ENCODE assay signal across 18 mouse cellular contexts in genomic region chrX:12340561-12340960, GRCm38 (mm10).
A peak's percentile ranks its signal among the peaks of the same experiment; 100 is the strongest.
DNase-seq lines count a peak whose midpoint lies in the region.
"Had no signal": no experiment of that assay in that cellular context is flagged by ENCODE, and none has a peak within 500 bp of the region (broad histone marks: within the 10 kb centered on the region; RNA-seq: fewer than 3 reads in every experiment).

No protein-coding gene starts in this region.

- peak; percentile 10 to 16 for DNase-seq in heart, postnatal 10 days
- DNase-seq in heart, postnatal 4 days = no peak
- DNase-seq in right cerebral cortex, adult 18-20 months = peak; percentile 48
- no peak for DNase-seq in right cerebral cortex, postnatal 4 days
- peak; percentile 26 to 27 for DNase-seq in right cerebral cortex, adult 2 months (ENCODE audit: low spot score in 2 of 2)
- no peak for DNase-seq in kidney, postnatal 36 days
- DNase-seq in yolk sac, embryonic 10.5 days (ENCODE audit: low spot score) = no peak
- no peak for DNase-seq in layer of hippocampus, adult 8-10 months (ENCODE audit: low spot score in 2 of 2)
- DNase-seq: adrenal gland, postnatal 25 days; cerebellum, adult 11-12 months; cerebellum, postnatal 14 days; forebrain, postnatal 0 days; gastrocnemius, adult 2 months; kidney, adult 18-20 months; kidney, postnatal 14 days; layer of hippocampus, postnatal 36 days; lung, adult 18-20 months; lung, postnatal 10 days had no signal

- intact Hi-C loops in heart, postnatal 10 days (cut with DNase I) = no loop called here

Comparison
In these comparisons a context has a peak if more than half of its experiments do, and no peak if none do; other contexts are left out.
1. DNase-seq: peak in heart, postnatal 10 days (2 of 2), right cerebral cortex, adult 18-20 months (single experiment) and right cerebral cortex, adult 2 months (2 of 2); none in heart, postnatal 4 days (single experiment), right cerebral cortex, postnatal 4 days (single experiment), kidney, postnatal 36 days (0 of 2), yolk sac, embryonic 10.5 days (single experiment) and layer of hippocampus, adult 8-10 months (0 of 2).